8 mouse cellular contexts compared by ENCODE assay signal in the genomic region with DNA sequence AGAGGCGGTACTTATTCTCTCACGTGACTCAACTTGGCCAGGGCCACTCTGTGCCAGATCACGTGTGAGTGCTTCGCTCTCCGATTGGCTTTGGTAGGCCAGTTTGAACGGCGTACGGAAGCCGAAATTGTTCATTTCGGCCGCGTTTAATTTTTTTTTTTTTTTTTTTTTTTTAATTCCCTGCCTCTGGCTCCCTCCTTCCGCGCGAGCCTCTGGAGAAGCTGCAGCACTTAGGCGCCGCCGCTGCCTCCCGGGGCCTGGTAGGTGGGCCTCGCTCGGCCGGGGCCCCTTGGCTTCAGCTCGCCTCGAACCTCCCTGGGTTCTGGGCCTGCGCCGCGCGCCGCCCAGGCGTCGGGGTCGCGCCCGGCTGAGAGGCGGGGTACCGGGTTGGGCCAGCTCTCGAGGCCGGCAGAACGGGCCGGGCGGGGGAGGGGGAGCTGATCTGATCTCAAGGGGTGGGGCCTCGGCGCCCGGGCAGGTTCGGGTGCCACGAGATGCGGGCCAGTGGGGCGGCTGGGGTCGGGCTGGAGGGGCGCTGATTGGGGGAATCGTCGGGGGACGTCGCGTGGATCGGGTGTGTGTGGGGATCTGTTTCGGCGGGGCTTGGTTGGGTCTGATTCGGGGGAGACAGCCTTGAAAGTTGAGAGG. TPM values are rescaled to one million over a fixed set of nuclear protein-coding genes. Genes with fewer than 3 reads are reported as not detected.
DNase-seq lines count a peak whose midpoint lies in the region; ATAC-seq and TF ChIP-seq lines count a peak whose summit lies in the region.

A gene (plus strand): TSS at position 198 of the 648 bp plus-strand sequence.

- peak within 1 kb of the TSS; percentile 97 for H3K4me2 ChIP-seq in forebrain, postnatal 0 days (ENCODE audit: low read depth)
- peak within 1 kb of the TSS; percentile 86 for H3K4me2 ChIP-seq in lung, embryonic 15.5 days

- peak within 1 kb of the TSS; percentile 86 to 88 for H3K4me3 ChIP-seq in MEL (ENCODE audit: control insufficient read depth in 1 of 2, insufficient read depth in 1 of 2, low read depth in 2 of 2, low read length in 2 of 2)
- peak within 1 kb of the TSS; percentile 93 for H3K4me3 ChIP-seq in cerebellum, adult 2 months (replicated peaks; ENCODE audit: insufficient read depth, low read depth, low read length)
- peak within 1 kb of the TSS; percentile 64 for H3K4me3 ChIP-seq in forebrain, postnatal 0 days (ENCODE audit: low read depth, low read length)
- H3K4me3 ChIP-seq in lung, embryonic 15.5 days: peak within 1 kb of the TSS; percentile 90

- TF ChIP-seq CTCF in MEL (IDR thresholded peaks at IDR 0.05 in 2 of 3, conservative IDR thresholded peaks at IDR 0.05 in 1 of 3; ENCODE audit: control insufficient read depth in 1 of 3, insufficient read depth in 1 of 3, low read depth in 2 of 3, low read length in 3 of 3, poor library complexity in 1 of 3, severe bottlenecking in 1 of 3): no peak
- TF ChIP-seq CTCF in cerebellum, adult 2 months (IDR thresholded peaks at IDR 0.05; ENCODE audit: borderline replicate concordance, insufficient read depth, low read depth, low read length): no peak
- no peak for TF ChIP-seq CTCF in forebrain, postnatal 0 days (IDR thresholded peaks at IDR 0.05; ENCODE audit: low read depth)

- H3K79me2 ChIP-seq in MEL (ENCODE audit: control insufficient read depth, insufficient read depth, low read length, poor library complexity): peaks cover 52% of the 10 kb centered on the region

- peak within 1 kb of the TSS; percentile 99 for H3K9ac ChIP-seq in MEL (ENCODE audit: control insufficient read depth, low read depth, low read length, poor library complexity, severe bottlenecking)
- H3K9ac ChIP-seq in forebrain, postnatal 0 days: peak within 1 kb of the TSS; percentile 68
- peak within 1 kb of the TSS; percentile 93 for H3K9ac ChIP-seq in lung, embryonic 15.5 days

- H3K4me1 ChIP-seq in MEL (ENCODE audit: control insufficient read depth in 1 of 2, insufficient read depth in 2 of 2, low read length in 2 of 2): peaks cover 3 to 15% of the 10 kb centered on the region in 2 experiments
- H3K4me1 ChIP-seq in cerebellum, adult 2 months (ENCODE audit: control insufficient read depth, insufficient read depth, low read length): peaks cover 7% of the 10 kb centered on the region; the same call in 1 of the 2 replicates
- 0 out of 2 replicates have a peak, but pooled peaks cover 18% of the 10 kb centered on the region for H3K4me1 ChIP-seq in forebrain, postnatal 0 days (ENCODE audit: insufficient read depth)
- H3K4me1 ChIP-seq in lung, embryonic 15.5 days: peaks cover 34% of the 10 kb centered on the region

- H3K9me3 ChIP-seq in MEL (replicated peaks; ENCODE audit: insufficient read depth, low read length): no peaks in the 10 kb centered on the region
- H3K9me3 ChIP-seq in forebrain, postnatal 0 days (ENCODE audit: low read length): no peaks in the 10 kb centered on the region
- no peaks in the 10 kb centered on the region for H3K9me3 ChIP-seq in lung, embryonic 15.5 days

- peak; percentile 99 for DNase-seq in MEL (ENCODE audit: low read depth, low spot score)
- peak; percentile 90 to 95 for DNase-seq in cerebellum, adult 2 months
- peak; percentile 98 for DNase-seq in forebrain, postnatal 0 days
- peak; percentile 89 for DNase-seq in heart, postnatal 4 days
- peak; percentile 93 to 94 for DNase-seq in layer of hippocampus, adult 8-10 months (ENCODE audit: low spot score in 2 of 2)
- DNase-seq in ovary, adult 18-20 months (ENCODE audit: low spot score): peak; percentile 92
- DNase-seq in thymus, postnatal 0 days (ENCODE audit: low spot score): peak; percentile 95

- H3K27me3 ChIP-seq in MEL (ENCODE audit: control insufficient read depth in 1 of 2, insufficient read depth in 2 of 2, low read length in 2 of 2): no peaks in the 10 kb centered on the region
- no peaks in the 10 kb centered on the region for H3K27me3 ChIP-seq in cerebellum, adult 2 months (ENCODE audit: control insufficient read depth, insufficient read depth, low read length)
- no peaks in the 10 kb centered on the region for H3K27me3 ChIP-seq in forebrain, postnatal 0 days (ENCODE audit: insufficient read depth, low read length)
- no peaks in the 10 kb centered on the region for H3K27me3 ChIP-seq in lung, embryonic 15.5 days

- WGBS in cerebellum, adult 2 months: 1% methylated on average over 59 of the region's 59 CpGs
- under 1% methylated on average over 58 of the region's 59 CpGs for WGBS in forebrain, postnatal 0 days
- 1% methylated on average over 59 of the region's 59 CpGs for WGBS in lung, embryonic 15.5 days

- peak in 1 of 2 experiments; percentile 50; a peak in 2 of 4 replicates for TF ChIP-seq EP300 in MEL (IDR thresholded peaks at IDR 0.05; ENCODE audit: low read depth in 1 of 2, low read length in 2 of 2)

- peak within 1 kb of the TSS; percentile 98 for H3K27ac ChIP-seq in MEL (ENCODE audit: control insufficient read depth, low read depth, low read length)
- peak within 1 kb of the TSS; percentile 92 for H3K27ac ChIP-seq in cerebellum, adult 2 months (ENCODE audit: insufficient read depth, low read length)
- peak within 1 kb of the TSS; percentile 96 for H3K27ac ChIP-seq in forebrain, postnatal 0 days (ENCODE audit: low read depth, low read length)
- peak within 1 kb of the TSS; percentile 100 for H3K27ac ChIP-seq in lung, embryonic 15.5 days

- TF ChIP-seq POLR2A in MEL (IDR thresholded peaks at IDR 0.05; ENCODE audit: control insufficient read depth in 1 of 2, insufficient read depth in 1 of 2, low read depth in 1 of 2, low read length in 2 of 2, poor library complexity in 1 of 2): peak; percentile 63 to 90
- peak; percentile 10; the same call in 1 of the 2 replicates for TF ChIP-seq POLR2A in cerebellum, adult 2 months (IDR thresholded peaks at IDR 0.05; ENCODE audit: borderline replicate concordance, insufficient read depth, low read length)

- no peak for TF ChIP-seq RAD21 in MEL (IDR thresholded peaks at IDR 0.05; ENCODE audit: low read depth, low read length)

- H3K36me3 ChIP-seq in MEL (ENCODE audit: control insufficient read depth in 1 of 2, insufficient read depth in 2 of 2, low read length in 2 of 2): peaks cover 13 to 35% of the 10 kb centered on the region in 2 experiments
- H3K36me3 ChIP-seq in forebrain, postnatal 0 days (ENCODE audit: insufficient read depth): peaks cover 30% of the 10 kb centered on the region
- peaks cover 38% of the 10 kb centered on the region for H3K36me3 ChIP-seq in lung, embryonic 15.5 days

- peak; percentile 93 for ATAC-seq in forebrain, postnatal 0 days
- peak; percentile 91 for ATAC-seq in lung, embryonic 15.5 days (ENCODE audit: borderline replicate concordance, extremely low read depth, low FRiP score, low TSS enrichment)

TF ChIP-seq in MEL, 35 proteins besides CTCF, POLR2A, EP300 and RAD21 (continues in another document):
- TF ChIP-seq JUND (IDR thresholded peaks at IDR 0.05; ENCODE audit: low read depth, low read length) (no peak), GATA1 (IDR thresholded peaks at IDR 0.05; ENCODE audit: low read depth, low read length) (no peak), MAZ (IDR thresholded peaks at IDR 0.05; ENCODE audit: low read depth, low read length) (no peak), E2F4 (IDR thresholded peaks at IDR 0.05; ENCODE audit: borderline replicate concordance, low read depth, low read length) (no peak), ZMIZ1 (IDR thresholded peaks at IDR 0.05; ENCODE audit: low read depth, low read length) (no peak), NRF1 (IDR thresholded peaks at IDR 0.05; ENCODE audit: insufficient read depth, low read depth, low read length, poor library complexity, severe bottlenecking) (peak; percentile 54; the same call in 1 of the 2 replicates), MAX (IDR thresholded peaks at IDR 0.05; ENCODE audit: low read length) (peak; percentile 97), CHD2 (IDR thresholded peaks at IDR 0.05; ENCODE audit: low read length) (no peak; the same call in none of the 2 replicates), ELF1 (IDR thresholded peaks at IDR 0.05; ENCODE audit: low read depth, low read length) (no peak), RCOR1 (IDR thresholded peaks at IDR 0.05; ENCODE audit: low read depth, low read length) (no peak), MXI1 (IDR thresholded peaks at IDR 0.05; ENCODE audit: low read depth, low read length) (peak; percentile 79), TCF12 (IDR thresholded peaks at IDR 0.05; ENCODE audit: low read depth, low read length) (no peak; the same call in none of the 2 replicates), MAFK (IDR thresholded peaks at IDR 0.05; ENCODE audit: borderline replicate concordance, low read depth, low read length) (no peak; the same call in 1 of the 2 replicates), UBTF (IDR thresholded peaks at IDR 0.05; ENCODE audit: borderline replicate concordance, insufficient read depth, low read depth, low read length) (peak; percentile 66; the same call in 1 of the 2 replicates), CHD1 (IDR thresholded peaks at IDR 0.05; ENCODE audit: low read depth, low read length) (no peak), MYC (IDR thresholded peaks at IDR 0.05; ENCODE audit: low read depth, low read length) (peak; percentile 96), MEF2A (IDR thresholded peaks at IDR 0.05; ENCODE audit: extremely low read depth, insufficient replicate concordance, low read depth, low read length, poor library complexity, severe bottlenecking) (no peak), USF1 (IDR thresholded peaks at IDR 0.05; ENCODE audit: low read depth, low read length) (peak; percentile 98), BHLHE40 (IDR thresholded peaks at IDR 0.05; ENCODE audit: borderline replicate concordance, low read depth, low read length) (peak; percentile 94), ETS1 (IDR thresholded peaks at IDR 0.05; ENCODE audit: low read depth, low read length) (peak; percentile 29; the same call in 1 of the 2 replicates), GABPA (IDR thresholded peaks at IDR 0.05; ENCODE audit: low read depth, low read length) (no peak), HCFC1 (IDR thresholded peaks at IDR 0.05; ENCODE audit: low read depth, low read length) (peak; percentile 92), TAL1 (IDR thresholded peaks at IDR 0.05; ENCODE audit: low read length) (no peak)

RNA-seq across cellular contexts. Expression of the gene that starts here (rescaled TPM):
- 55.6 and 62.3 TPM in 2 replicates for total RNA-seq in MEL (2012; rRNA removed)
- 10 to 100 TPM; 29.2 to 86.8 TPM for polyA plus RNA-seq in MEL (2012; ENCODE audit: insufficient read depth in 1 of 2, insufficient read length in 2 of 2, low read depth in 1 of 2, low replicate concordance in 2 of 2, missing spikeins in 1 of 2)
- 92.0 and 97.9 TPM in 2 replicates for polyA plus RNA-seq in cerebellum, adult 2 months (2012; rRNA removed)
- 129 and 155 TPM in 2 replicates for total RNA-seq in forebrain, postnatal 0 days (2014; rRNA removed)
- polyA plus RNA-seq in forebrain, postnatal 0 days (2015; fragmentation: Nextera tagmentation; extraction: Ambion mirVana): 40.4 and 52.3 TPM in 2 replicates
- total RNA-seq in heart, postnatal 4 days (2021): 10 to 100 TPM; 36.4 to 41.0 TPM
- total RNA-seq in layer of hippocampus, adult 8-10 months (2022): 100 to 1,000 TPM; 146 to 188 (median 162) TPM
- polyA plus RNA-seq in lung, embryonic 15.5 days (2015; fragmentation: Nextera tagmentation; extraction: Ambion mirVana): 29.1 and 32.3 TPM in 2 replicates
- 27.4 and 29.0 TPM in 2 replicates for polyA plus RNA-seq in thymus, postnatal 0 days (2015; fragmentation: Nextera tagmentation; extraction: Ambion mirVana)

Comparison
In these comparisons a context has a peak if more than half of its experiments do, and no peak if none do; other contexts are left out.
1. Peak in every context shown above with its lines: DNase-seq, ATAC-seq, H3K4me3 ChIP-seq and H3K27ac ChIP-seq.